Mouse (Mus musculus): Measurements from ENCODE around the gene Lrp6. TPM values are rescaled to one million over a fixed set of nuclear protein-coding genes. Genes with fewer than 3 reads are reported as not detected.
A peak's percentile ranks its signal among the peaks of the same experiment; 100 is the strongest.

Gene Lrp6
- polyA plus RNA-seq, 1 experiment from 2014 or later, result 20.6 TPM

DNA sequence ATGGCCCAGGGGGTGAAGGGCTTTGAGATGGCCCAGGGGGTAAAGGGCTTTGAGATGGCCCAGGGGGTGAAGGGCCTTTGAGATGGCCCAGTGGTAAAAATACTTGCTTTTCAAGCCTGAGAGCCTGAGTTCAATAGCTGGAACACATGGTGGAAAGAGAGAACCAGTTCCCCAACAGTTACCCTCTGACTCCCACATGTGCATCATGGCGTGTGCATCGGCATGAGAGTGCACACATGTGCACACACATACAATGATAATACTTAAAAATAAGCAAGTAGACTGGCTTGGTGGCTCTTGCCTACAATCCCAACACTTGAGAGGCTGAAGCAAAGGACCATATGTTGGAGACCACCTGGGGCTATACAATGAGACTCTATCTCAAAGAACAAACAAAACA is 17.9 kb upstream of the Lrp6 start:
- ATAC-seq (replicated peaks; ENCODE audit: insufficient number of reproducible peaks, low FRiP score, low TSS enrichment), result no peak
- Histone ChIP-seq H3K4me2 (no peak overlapping the region), H3K9ac (ENCODE audit: low read depth, low read length) (no peak overlapping the region), H3K4me1 (ENCODE audit: control insufficient read depth, insufficient read depth, low read length) (no peaks in the 10 kb centered on the region), H3K9me3 (replicated peaks; ENCODE audit: control insufficient read depth, low read length) (no peaks in the 10 kb centered on the region), H3K36me3 (ENCODE audit: control insufficient read depth, insufficient read depth, low read length) (no peaks in the 10 kb centered on the region), H3K27ac (ENCODE audit: low read depth, low read length) (no peak overlapping the region), H3K4me3 (ENCODE audit: low read depth, low read length) (no peak overlapping the region), H3K27me3 (ENCODE audit: control insufficient read depth, insufficient read depth, low read length) (no peaks in the 10 kb centered on the region)
- WGBS (ENCODE audit: insufficient replicate concordance), result 94% methylated on average over 2 of the region's 2 CpGs

DNA sequence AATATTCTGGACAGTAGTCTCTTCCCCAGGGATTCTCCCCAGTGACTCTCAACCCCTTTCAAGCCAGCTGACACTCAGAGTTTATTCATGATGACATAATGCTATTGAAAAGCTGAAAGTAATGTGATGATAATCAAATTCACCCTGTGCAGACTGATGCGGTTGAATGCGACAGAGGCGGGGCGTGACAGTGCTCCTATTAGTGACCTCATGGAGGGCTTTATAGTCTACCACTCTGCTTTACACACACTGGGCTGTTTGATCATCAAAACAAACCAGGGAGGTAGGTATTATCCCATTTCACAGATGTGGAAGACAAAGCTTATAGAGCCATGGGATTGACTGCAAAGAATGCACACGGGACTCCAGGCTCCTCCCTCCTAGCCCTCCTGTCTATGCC is 15.3 kb upstream of the Lrp6 start:
- no peaks in the 10 kb centered on the region for H3K4me1 ChIP-seq (ENCODE audit: control insufficient read depth, insufficient read depth, low read length)
- no peak for ATAC-seq (replicated peaks; ENCODE audit: insufficient number of reproducible peaks, low FRiP score, low TSS enrichment)
- 78% methylated on average over 5 of the region's 5 CpGs for WGBS (ENCODE audit: insufficient replicate concordance)

GRCm38 (mm10) chr6:134579506-134579905 is 12.7 kb upstream of the Lrp6 start:
- Histone ChIP-seq H3K9me3 (replicated peaks; ENCODE audit: control insufficient read depth, low read length) (no peaks in the 10 kb centered on the region), H3K27ac (ENCODE audit: low read depth, low read length) (no peak overlapping the region), H3K4me1 (ENCODE audit: control insufficient read depth, insufficient read depth, low read length) (peaks cover 5% of the 10 kb centered on the region), H3K9ac (ENCODE audit: low read depth, low read length) (no peak overlapping the region), H3K36me3 (ENCODE audit: control insufficient read depth, insufficient read depth, low read length) (no peaks in the 10 kb centered on the region), H3K27me3 (ENCODE audit: control insufficient read depth, insufficient read depth, low read length) (no peaks in the 10 kb centered on the region), H3K4me3 (ENCODE audit: low read depth, low read length) (no peak overlapping the region), H3K4me2 (no peak overlapping the region)
- ATAC-seq (replicated peaks; ENCODE audit: insufficient number of reproducible peaks, low FRiP score, low TSS enrichment), result no peak
- WGBS (ENCODE audit: insufficient replicate concordance), result 83% methylated on average over 4 of the region's 4 CpGs

More for the DNA sequence above, 15.3 kb upstream of the Lrp6 start:
- no peaks in the 10 kb centered on the region for H3K36me3 ChIP-seq (ENCODE audit: control insufficient read depth, insufficient read depth, low read length)
- H3K4me2 ChIP-seq, result no peak overlapping the region
- H3K27me3 ChIP-seq (ENCODE audit: control insufficient read depth, insufficient read depth, low read length), result no peaks in the 10 kb centered on the region
- H3K9ac ChIP-seq (ENCODE audit: low read depth, low read length), result no peak overlapping the region
- H3K27ac ChIP-seq (ENCODE audit: low read depth, low read length), result no peak overlapping the region
- H3K4me3 ChIP-seq (ENCODE audit: low read depth, low read length), result no peak overlapping the region
- no peaks in the 10 kb centered on the region for H3K9me3 ChIP-seq (replicated peaks; ENCODE audit: control insufficient read depth, low read length)

DNA sequence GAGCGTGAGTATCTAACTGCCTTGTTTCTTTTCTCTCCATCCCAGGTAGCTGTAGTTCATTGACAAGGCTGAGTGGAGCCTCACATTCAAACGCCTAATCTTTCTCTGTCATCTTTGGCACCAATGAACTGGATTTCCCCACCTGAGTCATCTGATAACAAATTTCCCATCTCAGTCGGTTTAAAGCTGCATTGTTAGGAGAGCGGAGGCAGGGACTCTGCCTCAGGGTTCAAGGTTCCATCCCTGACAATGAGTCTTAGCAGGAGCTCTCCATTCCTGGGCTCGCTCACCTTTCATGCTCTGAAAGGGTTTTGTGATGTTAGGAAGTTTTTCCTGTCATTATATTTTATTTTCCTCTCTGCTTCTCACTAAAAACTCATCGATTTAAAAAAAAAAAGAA is 11.3 kb upstream of the Lrp6 start:
- no peak overlapping the region for H3K4me3 ChIP-seq (ENCODE audit: low read depth, low read length)
- H3K36me3 ChIP-seq (ENCODE audit: control insufficient read depth, insufficient read depth, low read length), result no peaks in the 10 kb centered on the region
- H3K27ac ChIP-seq (ENCODE audit: low read depth, low read length), result no peak overlapping the region
- no peak overlapping the region for H3K9ac ChIP-seq (ENCODE audit: low read depth, low read length)
- no peak overlapping the region for H3K4me2 ChIP-seq
- ATAC-seq (replicated peaks; ENCODE audit: insufficient number of reproducible peaks, low FRiP score, low TSS enrichment), result no peak
- no peaks in the 10 kb centered on the region for H3K9me3 ChIP-seq (replicated peaks; ENCODE audit: control insufficient read depth, low read length)
- no peaks in the 10 kb centered on the region for H3K27me3 ChIP-seq (ENCODE audit: control insufficient read depth, insufficient read depth, low read length)
- WGBS (ENCODE audit: insufficient replicate concordance), result 63% methylated on average over 6 of the region's 6 CpGs
- peaks cover 5% of the 10 kb centered on the region for H3K4me1 ChIP-seq (ENCODE audit: control insufficient read depth, insufficient read depth, low read length)

DNA sequence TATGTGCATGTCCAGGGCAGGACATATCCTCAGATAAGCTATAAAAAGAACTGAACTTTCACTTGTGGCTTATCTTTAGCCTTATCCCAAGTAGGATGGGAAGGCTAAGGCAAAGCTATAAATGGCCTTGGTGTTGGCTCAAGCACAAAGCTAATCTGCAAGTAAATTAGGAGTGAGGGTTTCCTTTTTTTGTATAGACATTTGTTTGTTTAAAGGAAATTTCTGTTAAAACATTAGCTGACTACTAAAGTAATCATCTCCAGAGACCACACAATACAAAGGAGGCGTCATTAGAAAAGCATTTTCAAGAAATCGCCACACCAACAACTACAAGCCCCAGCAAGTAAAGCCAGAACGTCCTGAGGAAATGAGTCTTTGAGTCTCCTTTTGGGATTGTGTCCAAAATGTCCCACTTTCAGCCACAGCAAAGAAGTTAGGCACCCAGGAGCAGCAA is 8.6 kb upstream of the Lrp6 start:
- Histone ChIP-seq H3K27ac (ENCODE audit: low read depth, low read length) (no peak overlapping the region), H3K9ac (ENCODE audit: low read depth, low read length) (no peak overlapping the region), H3K36me3 (ENCODE audit: control insufficient read depth, insufficient read depth, low read length) (no peaks in the 10 kb centered on the region), H3K27me3 (ENCODE audit: control insufficient read depth, insufficient read depth, low read length) (no peaks in the 10 kb centered on the region), H3K4me2 (no peak overlapping the region), H3K9me3 (replicated peaks; ENCODE audit: control insufficient read depth, low read length) (no peaks in the 10 kb centered on the region), H3K4me3 (ENCODE audit: low read depth, low read length) (no peak overlapping the region), H3K4me1 (ENCODE audit: control insufficient read depth, insufficient read depth, low read length) (peaks cover 5% of the 10 kb centered on the region)
- ATAC-seq (replicated peaks; ENCODE audit: insufficient number of reproducible peaks, low FRiP score, low TSS enrichment), result no peak
- WGBS (ENCODE audit: insufficient replicate concordance), result 65% methylated on average over 3 of the region's 3 CpGs

DNA sequence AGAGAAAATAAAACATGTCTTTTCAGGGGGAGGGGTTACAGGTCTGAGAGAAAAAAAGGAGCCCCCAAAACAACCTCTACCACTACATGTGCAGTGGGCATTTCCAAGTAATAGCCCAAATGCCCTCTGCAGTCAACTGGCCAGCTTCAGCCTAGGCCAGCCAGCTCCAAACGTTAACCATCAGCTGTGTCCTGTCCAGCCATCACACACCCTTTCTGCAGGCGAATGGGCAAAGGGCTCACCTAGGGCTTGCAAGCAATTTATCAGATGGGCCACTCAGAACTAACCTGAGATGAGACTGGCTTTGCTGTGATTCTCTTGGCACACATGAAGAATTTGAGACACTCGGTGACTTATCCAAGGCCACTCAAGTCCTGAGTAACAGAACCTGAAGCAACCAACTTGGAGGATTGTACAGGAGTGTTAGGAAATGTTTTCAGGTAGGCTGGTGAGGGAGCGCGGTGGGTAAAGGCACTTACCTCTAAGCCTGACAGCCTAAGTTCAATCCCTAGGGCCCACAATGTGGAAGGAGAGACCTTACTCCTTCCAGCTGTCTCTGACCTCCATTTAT is 1.3 kb upstream of the Lrp6 start:
- Histone ChIP-seq H3K4me2 (no peak overlapping the region), H3K36me3 (ENCODE audit: control insufficient read depth, insufficient read depth, low read length) (no peaks in the 10 kb centered on the region), H3K27me3 (ENCODE audit: control insufficient read depth, insufficient read depth, low read length) (no peaks in the 10 kb centered on the region), H3K4me3 (ENCODE audit: low read depth, low read length) (no peak overlapping the region), H3K9me3 (replicated peaks; ENCODE audit: control insufficient read depth, low read length) (no peaks in the 10 kb centered on the region), H3K9ac (ENCODE audit: low read depth, low read length) (no peak overlapping the region), H3K27ac (ENCODE audit: low read depth, low read length) (no peak overlapping the region), H3K4me1 (ENCODE audit: control insufficient read depth, insufficient read depth, low read length) (peaks cover 8% of the 10 kb centered on the region)
- no peak for ATAC-seq (replicated peaks; ENCODE audit: insufficient number of reproducible peaks, low FRiP score, low TSS enrichment)
- WGBS (ENCODE audit: insufficient replicate concordance), result 71% methylated on average over 5 of the region's 5 CpGs

DNA sequence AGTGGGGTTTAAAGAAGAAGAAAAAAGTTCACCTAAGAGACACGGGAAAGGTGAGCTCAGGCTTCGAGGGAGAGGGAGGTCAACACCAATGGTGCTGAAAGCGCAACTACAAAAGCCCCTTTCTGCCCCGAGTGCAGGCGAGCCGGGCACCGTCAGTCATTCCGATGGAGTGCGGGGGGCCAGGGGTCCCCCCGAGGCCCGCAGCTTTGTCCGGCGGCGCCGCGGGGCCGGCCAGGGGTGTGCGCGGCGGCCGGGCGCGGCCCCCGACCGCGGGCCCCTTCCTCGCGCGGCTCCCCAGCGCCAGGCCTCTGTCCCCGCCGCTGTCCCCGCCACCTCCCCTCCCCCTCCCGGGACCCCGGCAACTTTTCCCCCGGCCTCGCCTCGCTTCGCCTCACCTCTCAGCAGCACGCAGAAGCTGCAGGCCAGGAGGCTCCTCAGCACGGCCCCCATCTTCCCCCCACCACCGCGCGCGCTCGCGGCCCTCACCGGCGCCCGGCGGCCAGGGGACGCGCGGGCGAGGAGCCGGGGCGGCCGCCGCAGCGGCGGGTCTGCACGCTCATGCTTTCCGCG is 432 bp downstream of the Lrp6 start:
- peak; percentile 52 for ATAC-seq (replicated peaks; ENCODE audit: insufficient number of reproducible peaks, low FRiP score, low TSS enrichment)
- 0% methylated on average over 48 of the region's 64 CpGs for WGBS (ENCODE audit: insufficient replicate concordance)
- Histone ChIP-seq H3K27me3 (ENCODE audit: control insufficient read depth, insufficient read depth, low read length) (no peaks in the 10 kb centered on the region), H3K4me1 (ENCODE audit: control insufficient read depth, insufficient read depth, low read length) (peaks cover 11% of the 10 kb centered on the region), H3K36me3 (ENCODE audit: control insufficient read depth, insufficient read depth, low read length) (no peaks in the 10 kb centered on the region), H3K4me3 (ENCODE audit: low read depth, low read length) (peak overlapping the region; percentile 97), H3K9ac (ENCODE audit: low read depth, low read length) (peak overlapping the region; percentile 99), H3K27ac (ENCODE audit: low read depth, low read length) (peak overlapping the region; percentile 99), H3K4me2 (peak overlapping the region; percentile 77), H3K9me3 (replicated peaks; ENCODE audit: control insufficient read depth, low read length) (no peaks in the 10 kb centered on the region)

DNA sequence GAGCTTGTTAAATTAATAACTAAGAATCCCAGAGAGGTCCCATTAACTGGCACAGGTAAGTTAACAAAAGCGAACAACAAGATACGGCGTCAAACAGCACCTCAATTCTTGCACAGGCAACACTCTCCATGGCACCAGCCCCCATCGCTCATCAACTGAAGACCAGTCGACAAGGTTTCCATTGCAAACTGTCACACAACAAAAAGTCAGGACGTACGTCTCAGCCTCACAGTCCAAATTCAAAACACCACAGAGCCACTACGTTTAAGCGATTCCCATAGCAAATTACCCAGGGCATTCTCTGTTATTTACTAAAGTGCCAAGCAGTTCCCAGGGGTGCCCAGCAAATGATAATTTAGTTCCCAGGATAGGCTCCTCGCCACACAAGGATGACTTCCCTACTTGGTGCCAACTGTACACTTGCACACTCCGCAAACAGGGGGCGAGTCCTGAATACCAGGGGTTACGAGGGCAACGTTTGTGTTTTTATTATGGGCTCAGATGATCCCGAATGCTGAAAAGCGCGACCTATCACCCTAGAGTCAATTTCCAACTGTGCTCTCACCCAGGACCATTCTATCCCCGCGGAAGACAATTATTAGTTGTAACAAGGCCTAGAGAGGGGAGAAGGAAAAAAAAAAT is 1.0 kb downstream of the Lrp6 start:
- 2% methylated on average over 19 of the region's 19 CpGs for WGBS (ENCODE audit: insufficient replicate concordance)
- peak overlapping the region; percentile 77 for H3K4me2 ChIP-seq
- peak overlapping the region; percentile 99 for H3K27ac ChIP-seq (ENCODE audit: low read depth, low read length)
- no peaks in the 10 kb centered on the region for H3K36me3 ChIP-seq (ENCODE audit: control insufficient read depth, insufficient read depth, low read length)
- H3K4me3 ChIP-seq (ENCODE audit: low read depth, low read length), result peak overlapping the region; percentile 97
- H3K27me3 ChIP-seq (ENCODE audit: control insufficient read depth, insufficient read depth, low read length), result no peaks in the 10 kb centered on the region
- H3K9ac ChIP-seq (ENCODE audit: low read depth, low read length), result peak overlapping the region; percentile 99
- peaks cover 11% of the 10 kb centered on the region for H3K4me1 ChIP-seq (ENCODE audit: control insufficient read depth, insufficient read depth, low read length)
- no peaks in the 10 kb centered on the region for H3K9me3 ChIP-seq (replicated peaks; ENCODE audit: control insufficient read depth, low read length)
- ATAC-seq (replicated peaks; ENCODE audit: insufficient number of reproducible peaks, low FRiP score, low TSS enrichment), result no peak

GRCm38 (mm10) chr6:134564539-134564938 is 2.2 kb downstream of the Lrp6 start:
- no peak overlapping the region for H3K4me3 ChIP-seq (ENCODE audit: low read depth, low read length)
- H3K4me1 ChIP-seq (ENCODE audit: control insufficient read depth, insufficient read depth, low read length), result peaks cover 11% of the 10 kb centered on the region
- H3K27ac ChIP-seq (ENCODE audit: low read depth, low read length), result no peak overlapping the region
- no peak overlapping the region for H3K9ac ChIP-seq (ENCODE audit: low read depth, low read length)
- no peaks in the 10 kb centered on the region for H3K36me3 ChIP-seq (ENCODE audit: control insufficient read depth, insufficient read depth, low read length)
- 63% methylated on average over 2 of the region's 2 CpGs for WGBS (ENCODE audit: insufficient replicate concordance)
- H3K9me3 ChIP-seq (replicated peaks; ENCODE audit: control insufficient read depth, low read length), result no peaks in the 10 kb centered on the region
- H3K27me3 ChIP-seq (ENCODE audit: control insufficient read depth, insufficient read depth, low read length), result no peaks in the 10 kb centered on the region
- H3K4me2 ChIP-seq, result peak overlapping the region; percentile 77
- ATAC-seq (replicated peaks; ENCODE audit: insufficient number of reproducible peaks, low FRiP score, low TSS enrichment), result no peak

All from heart, embryonic 11.5 days (tissue).